Mouse (Mus musculus): ENCODE results near the gene Sat1.

DNA sequence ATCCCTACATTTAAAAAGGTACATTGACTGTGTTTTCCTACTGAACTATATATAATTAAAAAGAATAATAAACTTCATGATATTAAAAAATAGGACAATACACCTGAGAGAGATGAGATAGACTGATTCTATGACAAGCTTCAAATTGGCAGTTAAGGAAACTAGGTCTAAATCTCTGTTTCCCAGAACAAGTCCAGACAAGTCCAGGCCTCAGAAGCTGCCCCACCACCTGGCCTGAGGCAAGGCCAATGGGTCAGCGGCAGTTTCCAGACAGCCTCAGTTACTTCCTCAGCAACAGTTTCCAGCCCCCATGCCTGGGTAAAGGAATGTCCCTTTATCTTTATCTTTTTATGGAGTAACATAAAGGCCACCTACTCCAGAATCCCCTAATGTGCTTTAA is 14.4 kb downstream of the Sat1 start:
- TF ChIP-seq CTCF (IDR thresholded peaks at IDR 0.05; ENCODE audit: low read depth, low read length) (no peak), POLR2A (IDR thresholded peaks at IDR 0.05; ENCODE audit: extremely low read depth, insufficient read depth, low read length) (no peak)

Measured in liver, adult 2 months (tissue).